Mouse (Mus musculus): ENCODE measurements at regions not wholly inside any gene's neighbourhood (a gene's known extent, or its start where the extent isn't known, plus 50 kb on each side); places are given as distances from the start of the nearest gene placed in this dataset.

GRCm38 (mm10) chr5:116823260-116823659, 231.6 kb upstream of the Srrm4 start:
- TF ChIP-seq POLR2A (IDR thresholded peaks at IDR 0.05; ENCODE audit: control insufficient read depth, extremely low read depth, insufficient read depth, low read length, poor library complexity) (no peak), CTCF (IDR thresholded peaks at IDR 0.05; ENCODE audit: borderline replicate concordance, control insufficient read depth, extremely low read depth, insufficient read depth, low read length, poor library complexity) (no peak)

Measured in thymus, adult 2 months (tissue).